Mouse (Mus musculus) ES-E14 (cell line): Measurements from ENCODE around the gene Krtap22-2.

Experiments
- HCFC1 ChIP-seq: IDR thresholded peaks from 2 replicates; pipeline ENCODE4 v1.6.1; 2012; ENCODE audit warnings: low read length, inconsistent platforms, borderline replicate concordance; ENCODE audit not compliant: insufficient read depth
- MAFK ChIP-seq: IDR thresholded peaks from 2 replicates; pipeline ENCODE4 v1.6.1; 2014; ENCODE audit warnings: mild to moderate bottlenecking, low read depth, low read length, inconsistent platforms; ENCODE audit not compliant: insufficient read depth
- ZC3H11A ChIP-seq: IDR thresholded peaks from 2 replicates; pipeline ENCODE4 v1.6.1; 2012; ENCODE audit warnings: low read depth, mild to moderate bottlenecking, inconsistent platforms, low read length, borderline replicate concordance
- ZNF384 ChIP-seq: IDR thresholded peaks from 2 replicates; pipeline ENCODE4 v1.6.1; 2012; ENCODE audit warnings: low read depth, low read length, inconsistent platforms

DNA sequence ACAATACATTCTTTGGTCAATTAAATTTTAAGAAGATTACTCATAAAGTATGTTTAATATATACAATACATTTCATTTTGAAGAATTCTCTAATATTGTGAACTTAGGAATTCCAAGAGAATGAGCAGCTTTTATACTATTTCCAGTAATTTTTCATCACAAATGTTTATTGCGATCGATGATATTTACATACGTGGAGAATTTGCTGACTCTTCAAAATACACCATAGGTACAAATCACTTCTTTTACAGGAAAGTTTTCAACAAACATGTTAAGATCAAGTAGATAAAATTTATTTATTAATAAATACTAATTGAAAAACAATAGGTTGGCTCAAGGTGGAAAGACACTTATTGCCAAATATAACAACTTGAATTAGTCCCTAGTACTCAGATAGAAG lies 3.4 kb upstream of the Krtap22-2 start:
- TF ChIP-seq HCFC1 (no peak), ZC3H11A (no peak), MAFK (peak; percentile 70), ZNF384 (no peak)
